Mouse (Mus musculus): ENCODE measurements around the gene Ces1e. TPM values are rescaled to one million over a fixed set of nuclear protein-coding genes. Genes with fewer than 3 reads are reported as not detected.
"Not testable (repeated sequence)": the region's sequence is repeated elsewhere in the genome, so short reads cannot be mapped to it uniquely, and the experiment has no call there.

Ces1e gene
- polyA plus RNA-seq, 1 experiment from 2014 or later, result not detected

DNA sequence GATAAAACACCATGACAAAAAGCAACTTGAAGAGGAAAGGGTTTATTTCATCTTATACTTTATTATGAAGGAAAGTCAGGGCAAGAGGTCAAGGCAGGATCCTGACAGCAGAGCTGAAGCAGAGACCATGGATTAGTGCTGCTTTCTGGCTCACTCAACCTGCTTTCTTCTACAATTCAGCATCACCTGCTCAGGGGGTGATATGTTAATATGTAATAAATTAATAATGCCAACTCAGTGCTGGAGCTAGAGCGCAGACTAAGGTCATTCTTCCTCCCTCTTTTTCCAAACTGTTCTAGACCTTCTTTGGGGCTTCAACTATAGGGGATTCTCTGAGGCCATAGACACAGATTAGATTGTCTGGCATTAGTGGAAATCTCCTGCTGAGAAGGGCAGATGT is 6.3 kb upstream of the Ces1e start:
- WGBS, result 83% methylated on average over 1 of the region's 1 CpGs
- no peak overlapping the region for H3K4me3 ChIP-seq (ENCODE audit: low read depth, low read length)
- H3K27ac ChIP-seq (ENCODE audit: low read depth, low read length), result no peak overlapping the region
- DNase-seq (ENCODE audit: low spot score) (no peak), ATAC-seq (replicated peaks; ENCODE audit: low FRiP score) (no peak)
- H3K4me2 ChIP-seq, result no peak overlapping the region
- H3K9ac ChIP-seq (ENCODE audit: low read depth, low read length), result no peak overlapping the region
- H3K9me3 ChIP-seq (ENCODE audit: control insufficient read depth, low read length), result no peaks in the 10 kb centered on the region
- no peaks in the 10 kb centered on the region for H3K4me1 ChIP-seq (replicated peaks; ENCODE audit: control insufficient read depth, insufficient read depth, low read length)
- H3K36me3 ChIP-seq (ENCODE audit: control insufficient read depth, insufficient read depth, low read length), result no peaks in the 10 kb centered on the region
- no peaks in the 10 kb centered on the region; the same call in 1 of the 2 replicates for H3K27me3 ChIP-seq (replicated peaks; ENCODE audit: control insufficient read depth, insufficient read depth, low read length)

DNA sequence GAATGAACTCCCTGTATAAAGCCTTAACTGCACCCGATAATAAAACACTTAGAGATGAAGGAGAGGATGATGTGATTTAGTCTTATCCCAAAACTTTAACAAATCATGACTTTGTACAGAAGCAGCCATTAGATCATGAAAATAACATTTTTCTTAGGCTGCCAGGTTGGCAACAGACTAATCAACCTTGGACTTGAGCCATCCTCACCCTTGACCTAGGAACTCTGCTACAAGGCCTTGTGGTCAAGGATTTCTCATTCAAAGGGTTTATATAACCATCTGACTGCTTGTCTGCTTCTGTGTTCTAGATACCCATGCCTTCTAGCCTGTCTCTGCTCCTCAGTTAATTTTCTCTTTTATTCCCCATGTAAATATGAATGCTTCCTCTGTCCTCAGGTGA is 5.3 kb upstream of the Ces1e start:
- H3K9me3 ChIP-seq (ENCODE audit: control insufficient read depth, low read length), result no peaks in the 10 kb centered on the region
- H3K27me3 ChIP-seq (replicated peaks; ENCODE audit: control insufficient read depth, insufficient read depth, low read length), result no peaks in the 10 kb centered on the region; the same call in 1 of the 2 replicates
- H3K4me2 ChIP-seq, result no peak overlapping the region
- ATAC-seq (replicated peaks; ENCODE audit: low FRiP score) (no peak), DNase-seq (ENCODE audit: low spot score) (no peak)
- WGBS, result 71% methylated on average over 1 of the region's 1 CpGs
- no peak overlapping the region for H3K27ac ChIP-seq (ENCODE audit: low read depth, low read length)
- no peaks in the 10 kb centered on the region for H3K4me1 ChIP-seq (replicated peaks; ENCODE audit: control insufficient read depth, insufficient read depth, low read length)
- H3K9ac ChIP-seq (ENCODE audit: low read depth, low read length), result no peak overlapping the region
- H3K36me3 ChIP-seq (ENCODE audit: control insufficient read depth, insufficient read depth, low read length), result no peaks in the 10 kb centered on the region
- H3K4me3 ChIP-seq (ENCODE audit: low read depth, low read length), result no peak overlapping the region

DNA sequence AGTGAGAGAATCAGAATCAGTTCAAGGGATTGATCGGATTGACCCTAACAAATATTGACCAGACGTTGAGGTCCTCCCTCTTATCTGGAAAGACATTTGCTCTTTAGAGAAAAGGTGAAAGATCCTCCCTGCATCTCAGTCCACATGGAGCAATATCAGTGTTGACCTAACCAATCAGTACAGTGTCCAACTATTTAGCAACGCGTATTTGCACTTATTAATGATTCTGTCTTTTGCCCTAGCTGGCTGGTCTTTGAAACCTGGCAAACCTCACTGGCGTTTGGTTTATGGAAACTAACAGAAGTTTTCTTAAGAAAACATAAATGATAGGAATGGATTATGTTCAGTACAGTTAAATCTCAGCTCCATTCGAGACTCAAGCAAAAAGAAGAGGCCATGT is 4.6 kb upstream of the Ces1e start:
- ATAC-seq (replicated peaks; ENCODE audit: low FRiP score) (no peak), DNase-seq (ENCODE audit: low spot score) (no peak)
- 66% methylated on average over 6 of the region's 6 CpGs for WGBS
- no peaks in the 10 kb centered on the region for H3K36me3 ChIP-seq (ENCODE audit: control insufficient read depth, insufficient read depth, low read length)
- no peak overlapping the region for H3K27ac ChIP-seq (ENCODE audit: low read depth, low read length)
- H3K9ac ChIP-seq (ENCODE audit: low read depth, low read length), result no peak overlapping the region
- no peak overlapping the region for H3K4me2 ChIP-seq
- no peaks in the 10 kb centered on the region for H3K9me3 ChIP-seq (ENCODE audit: control insufficient read depth, low read length)
- no peaks in the 10 kb centered on the region; the same call in 1 of the 2 replicates for H3K27me3 ChIP-seq (replicated peaks; ENCODE audit: control insufficient read depth, insufficient read depth, low read length)
- H3K4me1 ChIP-seq (replicated peaks; ENCODE audit: control insufficient read depth, insufficient read depth, low read length), result no peaks in the 10 kb centered on the region
- H3K4me3 ChIP-seq (ENCODE audit: low read depth, low read length), result no peak overlapping the region

DNA sequence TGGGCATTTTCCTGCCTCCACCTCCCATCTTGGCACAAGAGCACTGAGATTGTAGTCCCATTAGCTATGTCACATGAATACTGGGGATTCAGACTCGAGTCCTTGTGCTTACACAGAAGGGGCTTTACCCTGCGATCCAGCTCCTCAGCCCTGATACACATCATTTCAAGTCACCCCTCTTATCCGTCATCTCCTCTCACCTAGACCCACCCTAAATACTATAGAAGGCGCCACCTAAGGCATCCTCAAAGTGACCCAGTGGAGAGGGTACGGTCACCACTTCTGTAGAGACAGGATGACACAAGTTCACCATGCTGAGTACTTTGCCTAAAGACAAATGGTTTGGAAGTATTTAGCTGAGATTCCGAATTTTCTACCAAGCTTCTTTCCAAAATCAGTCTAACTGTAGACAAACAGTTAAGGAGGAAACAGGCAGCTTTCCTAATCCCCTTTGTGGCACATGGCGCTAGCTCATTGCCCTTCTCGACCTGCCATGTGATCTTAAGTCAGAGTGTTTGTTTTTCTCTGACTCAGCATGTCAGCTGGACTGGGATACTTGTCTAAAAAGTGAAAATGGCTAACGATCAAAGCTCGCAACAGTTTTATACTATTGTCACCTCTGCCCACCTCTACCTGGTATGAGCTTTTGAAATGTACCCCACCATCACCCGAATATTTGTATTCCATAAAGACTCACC is 597 bp downstream of the Ces1e start:
- no peak overlapping the region for H3K27ac ChIP-seq (ENCODE audit: low read depth, low read length)
- H3K36me3 ChIP-seq (ENCODE audit: control insufficient read depth, insufficient read depth, low read length), result no peaks in the 10 kb centered on the region
- no peak overlapping the region for H3K9ac ChIP-seq (ENCODE audit: low read depth, low read length)
- no peaks in the 10 kb centered on the region for H3K4me1 ChIP-seq (replicated peaks; ENCODE audit: control insufficient read depth, insufficient read depth, low read length)
- H3K4me3 ChIP-seq (ENCODE audit: low read depth, low read length), result no peak overlapping the region
- no peaks in the 10 kb centered on the region for H3K9me3 ChIP-seq (ENCODE audit: control insufficient read depth, low read length)
- ATAC-seq (replicated peaks; ENCODE audit: low FRiP score) (no peak), DNase-seq (ENCODE audit: low spot score) (no peak)
- 63% methylated on average over 11 of the region's 11 CpGs for WGBS
- no peaks in the 10 kb centered on the region for H3K27me3 ChIP-seq (replicated peaks; ENCODE audit: control insufficient read depth, insufficient read depth, low read length)
- no peak overlapping the region for H3K4me2 ChIP-seq

DNA sequence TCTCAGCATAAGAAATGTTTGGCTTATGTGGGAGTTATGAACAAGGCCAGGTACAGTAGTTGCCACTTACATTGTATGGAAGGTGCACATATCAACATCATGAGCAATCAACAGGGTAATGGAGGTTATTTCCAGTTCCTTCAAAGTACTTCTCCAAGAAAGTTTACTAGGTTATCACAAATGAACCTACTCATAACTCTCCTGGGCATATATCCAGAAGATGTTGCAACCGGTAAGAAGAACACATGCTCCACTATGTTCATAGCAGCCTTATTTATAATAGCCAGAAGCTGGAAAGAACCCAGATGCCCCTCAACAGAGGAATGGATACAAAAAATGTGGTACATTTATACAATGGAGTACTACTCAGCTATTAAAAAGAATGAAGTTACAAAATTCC is 2.9 kb downstream of the Ces1e start:
- not testable (repeated sequence) for H3K9ac ChIP-seq (ENCODE audit: low read depth, low read length); H3K4me1 ChIP-seq (replicated peaks; ENCODE audit: control insufficient read depth, insufficient read depth, low read length); H3K4me3 ChIP-seq (ENCODE audit: low read depth, low read length); H3K36me3 ChIP-seq (ENCODE audit: control insufficient read depth, insufficient read depth, low read length); DNase-seq (ENCODE audit: low spot score); H3K9me3 ChIP-seq (ENCODE audit: control insufficient read depth, low read length); H3K27ac ChIP-seq (ENCODE audit: low read depth, low read length); H3K4me2 ChIP-seq; H3K27me3 ChIP-seq (replicated peaks; ENCODE audit: control insufficient read depth, insufficient read depth, low read length); ATAC-seq (replicated peaks; ENCODE audit: low FRiP score)
- 88% methylated on average over 1 of the region's 1 CpGs for WGBS

DNA sequence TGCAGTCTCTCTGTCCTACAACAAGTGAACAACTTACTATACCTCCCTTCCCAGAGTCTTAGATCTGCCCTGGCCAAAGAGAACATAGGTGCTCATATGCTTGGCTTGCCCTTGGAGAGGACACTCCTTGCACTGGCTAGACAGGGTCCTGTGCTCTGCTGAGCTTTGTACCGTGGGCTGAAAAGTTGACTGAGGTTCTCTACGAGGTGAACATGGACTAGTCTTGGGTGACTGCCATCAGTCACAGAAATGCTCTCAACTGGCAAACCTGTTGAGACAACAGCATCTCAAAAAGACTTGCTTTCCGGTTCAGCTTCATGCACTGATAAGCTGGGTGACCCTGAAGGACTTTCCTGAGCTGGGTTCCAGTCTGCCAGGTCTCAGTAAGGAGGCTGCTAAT is 7.5 kb downstream of the Ces1e start:
- H3K4me3 ChIP-seq (ENCODE audit: low read depth, low read length), result no peak overlapping the region
- ATAC-seq (replicated peaks; ENCODE audit: low FRiP score) (no peak), DNase-seq (ENCODE audit: low spot score) (no peak)
- no peak overlapping the region for H3K4me2 ChIP-seq
- no peaks in the 10 kb centered on the region for H3K9me3 ChIP-seq (ENCODE audit: control insufficient read depth, low read length)
- no peak overlapping the region for H3K9ac ChIP-seq (ENCODE audit: low read depth, low read length)
- 77% methylated on average over 3 of the region's 3 CpGs for WGBS
- H3K4me1 ChIP-seq (replicated peaks; ENCODE audit: control insufficient read depth, insufficient read depth, low read length), result no peaks in the 10 kb centered on the region
- no peaks in the 10 kb centered on the region for H3K36me3 ChIP-seq (ENCODE audit: control insufficient read depth, insufficient read depth, low read length)
- H3K27ac ChIP-seq (ENCODE audit: low read depth, low read length), result no peak overlapping the region
- H3K27me3 ChIP-seq (replicated peaks; ENCODE audit: control insufficient read depth, insufficient read depth, low read length), result no peaks in the 10 kb centered on the region; the same call in 1 of the 2 replicates

DNA sequence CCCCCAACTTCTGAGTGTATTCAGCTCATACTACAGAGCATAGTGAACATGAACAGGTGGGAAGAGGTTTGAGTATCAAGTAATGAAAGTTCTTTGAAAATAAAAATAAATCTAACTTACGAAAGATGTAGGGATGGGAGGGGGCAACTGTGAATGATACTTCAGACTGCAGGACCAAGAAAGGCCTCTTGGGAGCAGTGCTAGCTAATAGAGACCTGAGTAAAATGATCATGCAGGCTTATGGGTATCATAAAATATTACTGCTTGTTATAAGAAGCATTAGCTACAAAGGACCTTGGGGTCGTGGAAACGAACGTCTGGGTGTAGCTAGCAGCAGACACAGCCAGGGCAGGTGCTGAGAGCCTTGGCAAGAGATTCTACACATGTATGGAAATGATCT is 11.6 kb downstream of the Ces1e start:
- no peaks in the 10 kb centered on the region; the same call in 1 of the 2 replicates for H3K27me3 ChIP-seq (replicated peaks; ENCODE audit: control insufficient read depth, insufficient read depth, low read length)
- H3K4me1 ChIP-seq (replicated peaks; ENCODE audit: control insufficient read depth, insufficient read depth, low read length), result no peaks in the 10 kb centered on the region
- no peaks in the 10 kb centered on the region for H3K36me3 ChIP-seq (ENCODE audit: control insufficient read depth, insufficient read depth, low read length)
- H3K4me3 ChIP-seq (ENCODE audit: low read depth, low read length), result no peak overlapping the region
- no peak overlapping the region for H3K4me2 ChIP-seq
- WGBS, result 75% methylated on average over 4 of the region's 4 CpGs
- H3K9me3 ChIP-seq (ENCODE audit: control insufficient read depth, low read length), result no peaks in the 10 kb centered on the region
- DNase-seq (ENCODE audit: low spot score) (no peak), ATAC-seq (replicated peaks; ENCODE audit: low FRiP score) (no peak)
- H3K9ac ChIP-seq (ENCODE audit: low read depth, low read length), result no peak overlapping the region
- H3K27ac ChIP-seq (ENCODE audit: low read depth, low read length), result no peak overlapping the region

DNA sequence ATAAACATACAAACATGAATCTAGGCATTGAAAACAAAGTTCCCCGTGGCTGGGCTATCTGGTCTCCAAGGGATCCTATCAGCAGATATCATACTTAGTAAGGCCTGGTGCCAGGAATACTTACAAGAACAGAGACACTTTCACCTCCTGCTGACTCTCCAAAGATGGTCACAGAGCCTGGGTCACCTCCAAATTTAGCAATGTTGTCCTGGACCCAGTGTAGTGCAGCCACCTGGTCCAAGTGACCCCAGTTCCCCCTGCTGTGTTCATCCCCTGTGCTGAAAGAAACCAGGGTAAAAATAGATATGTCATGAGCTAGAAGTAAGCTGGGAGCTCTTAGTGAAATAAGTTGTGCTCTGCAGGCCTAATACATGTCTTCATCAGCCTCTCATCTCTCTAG is 12.0 kb downstream of the Ces1e start:
- no peak for ATAC-seq (replicated peaks; ENCODE audit: low FRiP score)
- WGBS, result 69% methylated on average over 1 of the region's 1 CpGs
- Histone ChIP-seq H3K9me3 (ENCODE audit: control insufficient read depth, low read length) (no peaks in the 10 kb centered on the region), H3K4me1 (replicated peaks; ENCODE audit: control insufficient read depth, insufficient read depth, low read length) (no peaks in the 10 kb centered on the region), H3K4me2 (no peak overlapping the region), H3K4me3 (ENCODE audit: low read depth, low read length) (no peak overlapping the region), H3K9ac (ENCODE audit: low read depth, low read length) (no peak overlapping the region), H3K36me3 (ENCODE audit: control insufficient read depth, insufficient read depth, low read length) (no peaks in the 10 kb centered on the region), H3K27ac (ENCODE audit: low read depth, low read length) (no peak overlapping the region), H3K27me3 (replicated peaks; ENCODE audit: control insufficient read depth, insufficient read depth, low read length) (no peaks in the 10 kb centered on the region; the same call in 1 of the 2 replicates)
- DNase-seq (ENCODE audit: low spot score), result no peak

DNA sequence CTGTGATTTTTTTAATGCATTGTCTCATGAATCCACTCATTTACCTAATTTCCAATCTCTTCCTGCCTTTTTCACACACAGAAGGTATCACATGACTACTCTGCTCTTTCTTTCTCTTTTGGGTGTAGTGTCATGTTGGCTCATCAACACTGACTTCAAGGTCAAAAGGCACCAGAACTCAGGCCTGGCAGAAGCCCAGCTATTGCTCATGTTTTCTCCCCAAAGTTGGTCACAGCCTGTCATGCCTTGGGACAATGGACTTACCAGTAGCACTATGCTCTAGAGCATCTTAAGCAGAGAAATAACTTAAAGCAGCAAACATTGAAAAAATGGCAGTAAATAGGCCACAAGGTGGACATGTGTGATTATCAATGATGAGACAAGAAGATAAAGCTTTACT is 18.3 kb downstream of the Ces1e start:
- no peaks in the 10 kb centered on the region for H3K9me3 ChIP-seq (ENCODE audit: control insufficient read depth, low read length)
- no peak overlapping the region for H3K4me2 ChIP-seq
- H3K27ac ChIP-seq (ENCODE audit: low read depth, low read length), result no peak overlapping the region
- no peak for DNase-seq (ENCODE audit: low spot score)
- H3K9ac ChIP-seq (ENCODE audit: low read depth, low read length), result no peak overlapping the region
- H3K4me3 ChIP-seq (ENCODE audit: low read depth, low read length), result no peak overlapping the region
- no peak for ATAC-seq (replicated peaks; ENCODE audit: low FRiP score)
- H3K27me3 ChIP-seq (replicated peaks; ENCODE audit: control insufficient read depth, insufficient read depth, low read length), result no peaks in the 10 kb centered on the region
- no peaks in the 10 kb centered on the region for H3K4me1 ChIP-seq (replicated peaks; ENCODE audit: control insufficient read depth, insufficient read depth, low read length)
- no peaks in the 10 kb centered on the region for H3K36me3 ChIP-seq (ENCODE audit: control insufficient read depth, insufficient read depth, low read length)
